Mouse (Mus musculus): ENCODE results near the gene Rfpl4. TPM values are rescaled to one million over a fixed set of nuclear protein-coding genes. Genes with fewer than 3 reads are reported as not detected.
A peak's percentile ranks its signal among the peaks of the same experiment; 100 is the strongest.
"Not testable (repeated sequence)": the region's sequence is repeated elsewhere in the genome, so short reads cannot be mapped to it uniquely, and the experiment has no call there.

Gene Rfpl4
- not detected in 2 replicates for polyA plus RNA-seq (2012; rRNA removed)

GRCm38 (mm10) chr7:5116850-5117249 lies at the start of gene Rfpl4:
Gene Rfpl4, minus strand, starts transcription at chr7:5116950.
- no peak within 1 kb of the TSS for H3K4me3 ChIP-seq (ENCODE audit: insufficient read depth, low read length)
- no peak for TF ChIP-seq CTCF (IDR thresholded peaks at IDR 0.05; ENCODE audit: extremely low read depth, insufficient read depth, low read length)
- no peak for TF ChIP-seq POLR2A (IDR thresholded peaks at IDR 0.05; ENCODE audit: extremely low read depth, insufficient read depth, low read length)
- no peak within 1 kb of the TSS for H3K27ac ChIP-seq (ENCODE audit: insufficient read depth, low read length)
- H3K4me1 ChIP-seq (ENCODE audit: control insufficient read depth, insufficient read depth, low read length): no peaks in the 10 kb centered on the region

- not testable (repeated sequence) for H3K4me1 ChIP-seq (ENCODE audit: control insufficient read depth, insufficient read depth, low read length); H3K4me3 ChIP-seq (ENCODE audit: insufficient read depth, low read length); H3K27ac ChIP-seq (ENCODE audit: insufficient read depth, low read length)
These were observed 32.8 kb upstream of the Rfpl4 start, which contains the start of gene Vmn1r55 for GRCm38 (mm10) chr7:5149570-5149969. Gene Vmn1r55, minus strand, starts transcription at chr7:5149670.

- Histone ChIP-seq H3K27ac (ENCODE audit: insufficient read depth, low read length) (0 out of 2 replicates have a peak within 1 kb of the TSS, but pooled peaks have one; percentile 25), H3K4me1 (ENCODE audit: control insufficient read depth, insufficient read depth, low read length) (no peaks in the 10 kb centered on the region; the same call in 1 of the 2 replicates), H3K4me3 (ENCODE audit: insufficient read depth, low read length) (peak within 1 kb of the TSS; percentile 52)
- TF ChIP-seq POLR2A (IDR thresholded peaks at IDR 0.05; ENCODE audit: extremely low read depth, insufficient read depth, low read length): no peak
- TF ChIP-seq CTCF (IDR thresholded peaks at IDR 0.05; ENCODE audit: extremely low read depth, insufficient read depth, low read length): peak; percentile 19; the same call in 1 of the 2 replicates
These were observed 9.0 kb upstream of the Rfpl4 start, which contains the start of gene Rasl2-9 for GRCm38 (mm10) chr7:5125549-5126406. Gene Rasl2-9, minus strand, starts transcription at chr7:5125950.

- H3K27ac ChIP-seq (ENCODE audit: insufficient read depth, low read length): no peak overlapping the region
- peak overlapping the region; percentile 52; the same call in 1 of the 2 replicates for H3K4me3 ChIP-seq (ENCODE audit: insufficient read depth, low read length)
- no peak for TF ChIP-seq CTCF (IDR thresholded peaks at IDR 0.05; ENCODE audit: extremely low read depth, insufficient read depth, low read length)
- H3K4me1 ChIP-seq (ENCODE audit: control insufficient read depth, insufficient read depth, low read length): no peaks in the 10 kb centered on the region; the same call in 1 of the 2 replicates
These were observed 8.3 kb upstream of the Rfpl4 start for GRCm38 (mm10) chr7:5125078-5125477.

GRCm38 (mm10) chr7:5112701-5113100 lies 4.0 kb downstream of the Rfpl4 start:
- no peak overlapping the region for H3K27ac ChIP-seq (ENCODE audit: insufficient read depth, low read length)
- TF ChIP-seq POLR2A (IDR thresholded peaks at IDR 0.05; ENCODE audit: extremely low read depth, insufficient read depth, low read length): no peak
- TF ChIP-seq CTCF (IDR thresholded peaks at IDR 0.05; ENCODE audit: extremely low read depth, insufficient read depth, low read length): no peak
- H3K4me3 ChIP-seq (ENCODE audit: insufficient read depth, low read length): no peak overlapping the region
- H3K4me1 ChIP-seq (ENCODE audit: control insufficient read depth, insufficient read depth, low read length): no peaks in the 10 kb centered on the region

- no peak for TF ChIP-seq POLR2A (IDR thresholded peaks at IDR 0.05; ENCODE audit: extremely low read depth, insufficient read depth, low read length)
- no peak for TF ChIP-seq CTCF (IDR thresholded peaks at IDR 0.05; ENCODE audit: extremely low read depth, insufficient read depth, low read length)
- H3K27ac ChIP-seq (ENCODE audit: insufficient read depth, low read length): no peak overlapping the region
- H3K4me3 ChIP-seq (ENCODE audit: insufficient read depth, low read length): no peak overlapping the region
- H3K4me1 ChIP-seq (ENCODE audit: control insufficient read depth, insufficient read depth, low read length): no peaks in the 10 kb centered on the region
These were observed 7.4 kb downstream of the Rfpl4 start for GRCm38 (mm10) chr7:5109301-5109700.

GRCm38 (mm10) chr7:5108272-5108671 lies 8.5 kb downstream of the Rfpl4 start:
- TF ChIP-seq CTCF (IDR thresholded peaks at IDR 0.05; ENCODE audit: extremely low read depth, insufficient read depth, low read length) (no peak), POLR2A (IDR thresholded peaks at IDR 0.05; ENCODE audit: extremely low read depth, insufficient read depth, low read length) (no peak)
- no peak overlapping the region for H3K27ac ChIP-seq (ENCODE audit: insufficient read depth, low read length)

GRCm38 (mm10) chr7:5102564-5102963 lies 14.2 kb downstream of the Rfpl4 start:
- no peak overlapping the region for H3K4me3 ChIP-seq (ENCODE audit: insufficient read depth, low read length)
- H3K4me1 ChIP-seq (ENCODE audit: control insufficient read depth, insufficient read depth, low read length): no peaks in the 10 kb centered on the region
- TF ChIP-seq CTCF (IDR thresholded peaks at IDR 0.05; ENCODE audit: extremely low read depth, insufficient read depth, low read length) (no peak), POLR2A (IDR thresholded peaks at IDR 0.05; ENCODE audit: extremely low read depth, insufficient read depth, low read length) (no peak)
- no peak overlapping the region for H3K27ac ChIP-seq (ENCODE audit: insufficient read depth, low read length)

More at GRCm38 (mm10) chr7:5108272-5108671, 8.5 kb downstream of the Rfpl4 start:
- Histone ChIP-seq H3K4me3 (ENCODE audit: insufficient read depth, low read length) (no peak overlapping the region), H3K4me1 (ENCODE audit: control insufficient read depth, insufficient read depth, low read length) (no peaks in the 10 kb centered on the region)

- Histone ChIP-seq H3K4me3 (ENCODE audit: insufficient read depth, low read length) (no peak overlapping the region), H3K27ac (ENCODE audit: insufficient read depth, low read length) (no peak overlapping the region), H3K4me1 (ENCODE audit: control insufficient read depth, insufficient read depth, low read length) (no peaks in the 10 kb centered on the region)
- TF ChIP-seq POLR2A (IDR thresholded peaks at IDR 0.05; ENCODE audit: extremely low read depth, insufficient read depth, low read length) (no peak), CTCF (IDR thresholded peaks at IDR 0.05; ENCODE audit: extremely low read depth, insufficient read depth, low read length) (no peak)
These were observed 15.6 kb downstream of the Rfpl4 start for GRCm38 (mm10) chr7:5101066-5101663.

GRCm38 (mm10) chr7:5099796-5100195 lies 17.0 kb downstream of the Rfpl4 start:
- Histone ChIP-seq H3K4me3 (ENCODE audit: insufficient read depth, low read length) (no peak overlapping the region), H3K4me1 (ENCODE audit: control insufficient read depth, insufficient read depth, low read length) (no peaks in the 10 kb centered on the region), H3K27ac (ENCODE audit: insufficient read depth, low read length) (no peak overlapping the region)
- no peak for TF ChIP-seq CTCF (IDR thresholded peaks at IDR 0.05; ENCODE audit: extremely low read depth, insufficient read depth, low read length)
- no peak for TF ChIP-seq POLR2A (IDR thresholded peaks at IDR 0.05; ENCODE audit: extremely low read depth, insufficient read depth, low read length)

Data from cortical plate, adult 2 months (tissue).